Mouse (Mus musculus) heart, embryonic 16.5 days (tissue): ENCODE measurements around the gene Arhgap30. TPM values are rescaled to one million over a fixed set of nuclear protein-coding genes. Genes with fewer than 3 reads are reported as not detected.

Experiments used
- ATAC-seq: fragments of 200-750 bp; cut with Nextera tagmentation; replicated peaks from 2 replicates; pipeline ENCODE4 v1.8.0; 2017; ENCODE audit warnings: moderate number of reproducible peaks; ENCODE audit not compliant: insufficient read depth, low FRiP score; ENCODE audit errors: extremely low read depth
- H3K27ac ChIP-seq: fragments of 300-500 bp; sonication (generic); 2 replicates; pipeline ENCODE4 v1.5.1; 2014; ENCODE audit warnings: mild to moderate bottlenecking, low read length, control low read depth, moderate library complexity
- H3K27me3 ChIP-seq: fragments of 300-500 bp; sonication (generic); 2 replicates; pipeline ENCODE4 v1.6.1; 2014; ENCODE audit warnings: low read length, mixed read lengths; ENCODE audit not compliant: control insufficient read depth, insufficient read depth
- H3K36me3 ChIP-seq: fragments of 300-500 bp; sonication (generic); 2 replicates; pipeline ENCODE4 v1.6.1; 2014; ENCODE audit not compliant: control insufficient read depth, insufficient read depth
- H3K4me1 ChIP-seq: fragments of 300-500 bp; sonication (generic); 2 replicates; pipeline ENCODE4 v1.6.1; 2014; ENCODE audit warnings: low read length, mixed read lengths; ENCODE audit not compliant: control insufficient read depth, insufficient read depth
- H3K4me2 ChIP-seq: fragments of 300-500 bp; sonication (generic); 2 replicates; pipeline ENCODE4 v1.6.1; 2014; ENCODE audit warnings: low read depth, mild to moderate bottlenecking, control low read depth, low read length
- H3K4me3 ChIP-seq: fragments of 300-500 bp; sonication (generic); 2 replicates; pipeline ENCODE4 v1.5.1; 2014; ENCODE audit warnings: mild to moderate bottlenecking, control low read depth, low read length
- H3K9ac ChIP-seq: fragments of 300-500 bp; sonication (generic); 2 replicates; pipeline ENCODE4 v1.6.1; 2014; ENCODE audit warnings: low read length, control low read depth
- H3K9me3 ChIP-seq: fragments of 300-500 bp; sonication (generic); replicated peaks from 2 replicates; pipeline ENCODE4 v1.6.1; 2016; ENCODE audit warnings: low read length; ENCODE audit not compliant: control insufficient read depth
- WGBS: fragments of 180-500 bp; shearing (Covaris S2); extraction: QIAGEN DNeasy Blood & Tissue Kit; methylation state at CpG from one replicate; pipeline ENCODE4 v1.1.7; 2014; 5-methylcytosine and 5-hydroxymethylcytosine counted together
- polyA plus RNA-seq: library from polyadenylated mRNA; unstranded; fragments of >200 nt; fragmentation: Nextera tagmentation; extraction: Ambion mirVana; gene quantifications from 2 replicates; pipeline ENCODE4 v1.2.1, GENCODE M21; 2015

Gene Arhgap30
- polyA plus RNA-seq, 1 experiment from 2014 or later: 7.5 TPM

GRCm38 (mm10) chr1:171369845-171370556 is 18.8 kb upstream of the Arhgap30 start, which contains the start of gene Nectin4:
Gene Nectin4, plus strand, starts transcription at chr1:171370099.
- no peaks in the 10 kb centered on the region for H3K4me1 ChIP-seq
- H3K9ac ChIP-seq: no peak within 1 kb of the TSS
- H3K9me3 ChIP-seq: no peaks in the 10 kb centered on the region
- no peak within 1 kb of the TSS for H3K27ac ChIP-seq
- H3K4me2 ChIP-seq: no peak within 1 kb of the TSS
- peaks cover 2% of the 10 kb centered on the region; the same call in 1 of the 2 replicates for H3K27me3 ChIP-seq
- ATAC-seq: no peak
- 38% methylated on average over 20 of the region's 20 CpGs for WGBS
- H3K36me3 ChIP-seq: no peaks in the 10 kb centered on the region
- no peak within 1 kb of the TSS for H3K4me3 ChIP-seq

GRCm38 (mm10) chr1:171372880-171373279 is 15.9 kb upstream of the Arhgap30 start:
- Histone ChIP-seq H3K9ac (no peak overlapping the region), H3K4me2 (no peak overlapping the region), H3K27ac (no peak overlapping the region), H3K4me1 (no peaks in the 10 kb centered on the region), H3K9me3 (no peaks in the 10 kb centered on the region), H3K27me3 (0 out of 2 replicates have a peak, but pooled peaks cover 2% of the 10 kb centered on the region), H3K36me3 (no peaks in the 10 kb centered on the region), H3K4me3 (no peak overlapping the region)
- ATAC-seq: no peak
- WGBS: 67% methylated on average over 3 of the region's 3 CpGs

- WGBS: 2% methylated on average over 4 of the region's 4 CpGs
- no peak for ATAC-seq
- Histone ChIP-seq H3K4me3 (no peak overlapping the region), H3K9me3 (no peaks in the 10 kb centered on the region), H3K4me2 (no peak overlapping the region), H3K4me1 (no peaks in the 10 kb centered on the region), H3K9ac (no peak overlapping the region), H3K27ac (no peak overlapping the region), H3K27me3 (0 out of 2 replicates have a peak, but pooled peaks cover 2% of the 10 kb centered on the region), H3K36me3 (no peaks in the 10 kb centered on the region)
Observed at GRCm38 (mm10) chr1:171373946-171374345, 14.8 kb upstream of the Arhgap30 start.

GRCm38 (mm10) chr1:171375646-171376097 is 13.1 kb upstream of the Arhgap30 start:
- H3K4me1 ChIP-seq: peaks cover 3% of the 10 kb centered on the region; the same call in 1 of the 2 replicates
- H3K27ac ChIP-seq: no peak overlapping the region
- peaks cover 4% of the 10 kb centered on the region; the same call in 1 of the 2 replicates for H3K27me3 ChIP-seq
- H3K4me2 ChIP-seq: no peak overlapping the region
- H3K9me3 ChIP-seq: no peaks in the 10 kb centered on the region
- no peak overlapping the region for H3K9ac ChIP-seq
- 0 out of 2 replicates have a peak, but pooled peaks have one; percentile 5 for ATAC-seq
- no peak overlapping the region for H3K4me3 ChIP-seq
- H3K36me3 ChIP-seq: no peaks in the 10 kb centered on the region
- 38% methylated on average over 9 of the region's 9 CpGs for WGBS

GRCm38 (mm10) chr1:171378298-171378697 is 10.5 kb upstream of the Arhgap30 start:
- no peak for ATAC-seq
- 80% methylated on average over 6 of the region's 6 CpGs for whole genome bisulfite sequencing
- Histone ChIP-seq H3K27ac (no peak overlapping the region), H3K36me3 (no peaks in the 10 kb centered on the region), H3K27me3 (peaks cover 8% of the 10 kb centered on the region), H3K4me2 (no peak overlapping the region), H3K4me3 (no peak overlapping the region), H3K9me3 (no peaks in the 10 kb centered on the region), H3K4me1 (peaks cover 3% of the 10 kb centered on the region; the same call in 1 of the 2 replicates), H3K9ac (no peak overlapping the region)

- H3K4me3 ChIP-seq: peak overlapping the region; percentile 26
- peaks cover 3% of the 10 kb centered on the region; the same call in 1 of the 2 replicates for H3K4me1 ChIP-seq
- peak overlapping the region; percentile 14 for H3K9ac ChIP-seq
- H3K9me3 ChIP-seq: no peaks in the 10 kb centered on the region
- no peak overlapping the region for H3K27ac ChIP-seq
- H3K4me2 ChIP-seq: peak overlapping the region; percentile 62
- ATAC-seq: peak; percentile 79
- no peaks in the 10 kb centered on the region for H3K36me3 ChIP-seq
- H3K27me3 ChIP-seq: peaks cover 8% of the 10 kb centered on the region
- whole genome bisulfite sequencing: 4% methylated on average over 31 of the region's 31 CpGs
Observed at GRCm38 (mm10) chr1:171379935-171380599, 8.7 kb upstream of the Arhgap30 start.

GRCm38 (mm10) chr1:171382096-171382620 is 6.6 kb upstream of the Arhgap30 start:
- no peak overlapping the region for H3K4me2 ChIP-seq
- H3K27ac ChIP-seq: no peak overlapping the region
- no peaks in the 10 kb centered on the region for H3K9me3 ChIP-seq
- no peak for ATAC-seq
- 74% methylated on average over 11 of the region's 11 CpGs for WGBS
- H3K4me3 ChIP-seq: no peak overlapping the region
- H3K27me3 ChIP-seq: peaks cover 8% of the 10 kb centered on the region
- no peaks in the 10 kb centered on the region for H3K36me3 ChIP-seq
- no peak overlapping the region for H3K9ac ChIP-seq
- peaks cover 3% of the 10 kb centered on the region; the same call in 1 of the 2 replicates for H3K4me1 ChIP-seq

- no peak overlapping the region for H3K9ac ChIP-seq
- no peak overlapping the region for H3K27ac ChIP-seq
- WGBS: 62% methylated on average over 9 of the region's 9 CpGs
- peaks cover 8% of the 10 kb centered on the region for H3K27me3 ChIP-seq
- H3K4me1 ChIP-seq: peaks cover 3% of the 10 kb centered on the region; the same call in 1 of the 2 replicates
- no peak overlapping the region for H3K4me3 ChIP-seq
- no peak for ATAC-seq
- H3K9me3 ChIP-seq: no peaks in the 10 kb centered on the region
- H3K36me3 ChIP-seq: no peaks in the 10 kb centered on the region
- no peak overlapping the region for H3K4me2 ChIP-seq
Observed at GRCm38 (mm10) chr1:171384361-171384760, 4.4 kb upstream of the Arhgap30 start.

- ATAC-seq: no peak
- WGBS: 62% methylated on average over 9 of the region's 9 CpGs
- no peak overlapping the region for H3K4me3 ChIP-seq
- no peak overlapping the region for H3K4me2 ChIP-seq
- no peaks in the 10 kb centered on the region for H3K4me1 ChIP-seq
- H3K9ac ChIP-seq: no peak overlapping the region
- H3K27ac ChIP-seq: no peak overlapping the region
- H3K27me3 ChIP-seq: peaks cover 8% of the 10 kb centered on the region; the same call in 1 of the 2 replicates
- H3K9me3 ChIP-seq: no peaks in the 10 kb centered on the region
- no peaks in the 10 kb centered on the region for H3K36me3 ChIP-seq
Observed at GRCm38 (mm10) chr1:171385171-171385570, 3.6 kb upstream of the Arhgap30 start.
